Mouse (Mus musculus): ENCODE data around the gene Dcp1b. TPM values are rescaled to one million over a fixed set of nuclear protein-coding genes. Genes with fewer than 3 reads are reported as not detected.

Gene Dcp1b
- polyA plus RNA-seq, 1 experiment from 2014 or later: 6.7 TPM

GRCm38 (mm10) chr6:119239341-119240005 lies 64.4 kb downstream of the Dcp1b start:
- no peak overlapping the region for H3K27ac ChIP-seq
- no peaks in the 10 kb centered on the region for H3K4me1 ChIP-seq (replicated peaks)
- no peaks in the 10 kb centered on the region for H3K27me3 ChIP-seq (replicated peaks)
- no peaks in the 10 kb centered on the region for H3K36me3 ChIP-seq
- no peaks in the 10 kb centered on the region for H3K9me3 ChIP-seq
- H3K4me3 ChIP-seq (replicated peaks): no peak overlapping the region
- no peak overlapping the region for H3K4me2 ChIP-seq (replicated peaks)
- WGBS: 87% methylated on average over 5 of the region's 5 CpGs
- H3K9ac ChIP-seq: no peak overlapping the region
- ATAC-seq: no peak

DNA sequence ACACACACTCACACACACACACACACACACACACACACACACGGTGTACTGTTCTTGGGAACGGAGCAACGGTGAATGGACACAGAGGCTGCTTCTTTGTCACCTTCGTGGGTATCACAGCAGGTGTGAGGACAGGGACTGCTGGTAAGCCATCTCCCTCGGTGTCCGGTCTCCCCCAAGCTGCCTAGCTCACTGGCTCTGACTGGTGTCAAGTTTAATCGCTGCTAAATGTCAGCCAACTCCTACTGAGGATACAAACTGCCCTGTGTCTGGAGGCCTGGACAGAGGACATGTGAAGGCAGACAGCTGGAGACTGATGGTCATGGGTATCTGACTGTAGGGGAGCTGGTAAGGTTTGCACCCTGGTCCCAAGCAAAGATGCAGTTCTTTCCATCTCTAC lies 65.2 kb downstream of the Dcp1b start:
- Histone ChIP-seq H3K27me3 (replicated peaks) (no peaks in the 10 kb centered on the region), H3K9me3 (no peaks in the 10 kb centered on the region), H3K9ac (no peak overlapping the region), H3K4me1 (replicated peaks) (no peaks in the 10 kb centered on the region), H3K4me2 (replicated peaks) (no peak overlapping the region), H3K4me3 (replicated peaks) (no peak overlapping the region), H3K27ac (no peak overlapping the region), H3K36me3 (no peaks in the 10 kb centered on the region)
- 67% methylated on average over 7 of the region's 7 CpGs for WGBS
- ATAC-seq: no peak

- Histone ChIP-seq H3K27ac (no peak overlapping the region), H3K27me3 (replicated peaks) (no peaks in the 10 kb centered on the region), H3K9ac (no peak overlapping the region), H3K9me3 (no peaks in the 10 kb centered on the region), H3K4me1 (replicated peaks) (no peaks in the 10 kb centered on the region), H3K4me2 (replicated peaks) (no peak overlapping the region), H3K36me3 (no peaks in the 10 kb centered on the region), H3K4me3 (replicated peaks) (no peak overlapping the region)
- ATAC-seq: no peak
- WGBS: 42% methylated on average over 21 of the region's 21 CpGs
These were observed 66.0 kb downstream of the Dcp1b start for GRCm38 (mm10) chr6:119240871-119241705.

GRCm38 (mm10) chr6:119246082-119246481 lies 71.0 kb downstream of the Dcp1b start:
- no peaks in the 10 kb centered on the region for H3K36me3 ChIP-seq
- no peak overlapping the region for H3K4me2 ChIP-seq (replicated peaks)
- no peak overlapping the region for H3K27ac ChIP-seq
- H3K4me1 ChIP-seq (replicated peaks): no peaks in the 10 kb centered on the region
- H3K9ac ChIP-seq: no peak overlapping the region
- WGBS: 39% methylated on average over 2 of the region's 2 CpGs
- H3K27me3 ChIP-seq (replicated peaks): no peaks in the 10 kb centered on the region
- no peak for ATAC-seq
- no peaks in the 10 kb centered on the region for H3K9me3 ChIP-seq
- H3K4me3 ChIP-seq (replicated peaks): no peak overlapping the region

DNA sequence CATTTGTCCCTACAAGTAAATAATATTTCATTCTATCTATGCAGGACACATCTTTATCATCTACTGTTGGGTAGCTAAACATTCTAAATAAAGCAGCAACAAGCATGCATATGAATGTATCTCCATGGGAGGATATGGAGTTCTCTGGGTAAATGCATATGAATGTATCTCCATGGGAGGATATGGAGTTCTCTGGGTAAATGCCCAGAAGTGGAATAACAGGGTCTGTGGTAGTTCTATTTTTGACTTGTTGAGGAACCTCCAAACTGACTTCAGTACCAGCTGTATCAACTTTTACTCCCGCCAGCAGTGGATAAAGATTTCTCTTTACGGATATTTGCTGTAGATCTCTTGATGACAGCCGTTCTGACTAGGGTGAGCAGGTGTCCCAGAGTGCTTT lies 73.5 kb downstream of the Dcp1b start:
- no peak for ATAC-seq
- H3K27ac ChIP-seq: no peak overlapping the region
- no peaks in the 10 kb centered on the region for H3K9me3 ChIP-seq
- no peak overlapping the region for H3K9ac ChIP-seq
- H3K27me3 ChIP-seq (replicated peaks): no peaks in the 10 kb centered on the region
- no peak overlapping the region for H3K4me3 ChIP-seq (replicated peaks)
- no peaks in the 10 kb centered on the region for H3K4me1 ChIP-seq (replicated peaks)
- H3K36me3 ChIP-seq: no peaks in the 10 kb centered on the region
- WGBS: 76% methylated on average over 3 of the region's 3 CpGs
- no peak overlapping the region for H3K4me2 ChIP-seq (replicated peaks)

DNA sequence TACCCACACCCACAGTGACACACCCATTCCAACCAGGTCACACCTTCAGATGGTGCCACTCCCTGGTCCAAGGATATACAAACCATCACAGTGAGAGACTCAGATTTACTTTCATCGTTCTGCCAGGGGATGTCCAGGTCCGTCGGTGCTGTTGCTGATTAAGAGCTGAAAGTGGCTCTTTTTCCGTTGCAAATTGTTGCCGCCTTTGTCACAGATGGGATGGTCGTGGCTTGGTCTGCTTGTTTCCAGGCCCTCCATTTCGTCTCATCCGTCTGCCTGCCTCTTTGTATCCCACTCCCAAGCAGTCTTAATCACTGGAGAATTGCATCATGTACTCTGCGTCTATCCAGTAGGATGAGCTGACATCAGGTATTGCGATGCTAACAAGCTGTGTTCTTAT lies 74.7 kb downstream of the Dcp1b start:
- ATAC-seq: no peak
- Histone ChIP-seq H3K4me3 (replicated peaks) (no peak overlapping the region), H3K27me3 (replicated peaks) (no peaks in the 10 kb centered on the region), H3K27ac (no peak overlapping the region), H3K4me2 (replicated peaks) (no peak overlapping the region), H3K9me3 (no peaks in the 10 kb centered on the region), H3K36me3 (no peaks in the 10 kb centered on the region), H3K4me1 (replicated peaks) (no peaks in the 10 kb centered on the region), H3K9ac (no peak overlapping the region)
- 87% methylated on average over 10 of the region's 10 CpGs for WGBS

- ATAC-seq: no peak
- Histone ChIP-seq H3K4me2 (replicated peaks) (no peak overlapping the region), H3K4me1 (replicated peaks) (no peaks in the 10 kb centered on the region), H3K9ac (no peak overlapping the region), H3K27me3 (replicated peaks) (no peaks in the 10 kb centered on the region), H3K27ac (no peak overlapping the region), H3K9me3 (no peaks in the 10 kb centered on the region), H3K4me3 (replicated peaks) (no peak overlapping the region), H3K36me3 (no peaks in the 10 kb centered on the region)
- WGBS: 70% methylated on average over 4 of the region's 4 CpGs
These were observed 76.7 kb downstream of the Dcp1b start for GRCm38 (mm10) chr6:119251704-119252103.

Other genes starting within 250 kb of the Dcp1b start
- 3.0 and 3.3 TPM in 2 replicates for gene Cacna1c, start 21.2 kb downstream of the Dcp1b start, polyA plus RNA-seq (2015; fragmentation: Nextera tagmentation; extraction: Ambion mirVana)
- gene Cacna2d4, start 61.3 kb downstream of the Dcp1b start, polyA plus RNA-seq (2015; fragmentation: Nextera tagmentation; extraction: Ambion mirVana): 0.04 and 0.30 TPM in 2 replicates
- gene Lrtm2, start 155.5 kb downstream of the Dcp1b start, polyA plus RNA-seq (2015; fragmentation: Nextera tagmentation; extraction: Ambion mirVana): 0.29 and 0.49 TPM in 2 replicates
- 101 and 111 TPM in 2 replicates for gene Adipor2, start 242.5 kb downstream of the Dcp1b start, polyA plus RNA-seq (2015; fragmentation: Nextera tagmentation; extraction: Ambion mirVana)

Measured in intestine, embryonic 15.5 days (tissue).